Mouse (Mus musculus): ENCODE data around the gene Hnrnpr.

GRCm38 (mm10) chr4:136261912-136262311, 48.8 kb upstream of the Hnrnpr start:
- TF ChIP-seq CTCF (IDR thresholded peaks at IDR 0.05; ENCODE audit: control insufficient read depth, insufficient read depth, low read length) (no peak), POLR2A (IDR thresholded peaks at IDR 0.05; ENCODE audit: borderline replicate concordance, control insufficient read depth, low read depth, low read length) (no peak)

Measured in bone marrow, adult 2 months (tissue).